Mouse (Mus musculus) stomach, embryonic 16.5 days (tissue): ENCODE data around the gene Flywch2. TPM values are rescaled to one million over a fixed set of nuclear protein-coding genes. Genes with fewer than 3 reads are reported as not detected.

Experiments used
- microRNA-seq: library from miRNA; unstranded; fragments of <30 nt; microRNA quantifications from one replicate; pipeline ENCODE4, GENCODE M21; 2016
- polyA plus RNA-seq: library from polyadenylated mRNA; unstranded; fragments of >200 nt; fragmentation: Nextera tagmentation; extraction: Ambion mirVana; gene quantifications from 2 replicates; pipeline ENCODE4 v1.2.1, GENCODE M21; 2015

Flywch2 gene
- polyA plus RNA-seq, 1 experiment from 2014 or later, result 19.8 TPM

Small RNAs within 50 kb of the gene (microRNA-seq; reads per million reads assigned to microRNA genes)
- not detected for gene Mir5125

Other genes starting within 250 kb of the Flywch2 start
- gene Zfp213, start 221.8 kb downstream of the Flywch2 start, polyA plus RNA-seq, result 15.1 and 17.2 TPM in 2 replicates
- gene Zfp13, start 186.6 kb downstream of the Flywch2 start, polyA plus RNA-seq, result 11.5 and 11.8 TPM in 2 replicates
- 0.15 TPM in 1 of 2 replicates, not detected in the other for gene Zscan10, start 185.2 kb downstream of the Flywch2 start, polyA plus RNA-seq
- gene Mmp25, start 140.8 kb downstream of the Flywch2 start, polyA plus RNA-seq, result 0.74 and 0.79 TPM in 2 replicates
- gene Bicdl2, start 125.6 kb downstream of the Flywch2 start, polyA plus RNA-seq, result 19.6 and 26.1 TPM in 2 replicates
- 93.1 and 112 TPM in 2 replicates for gene Hcfc1r1, start 112.5 kb downstream of the Flywch2 start, polyA plus RNA-seq
- 37.0 and 38.5 TPM in 2 replicates for gene Thoc6, start 112.2 kb downstream of the Flywch2 start, polyA plus RNA-seq
- gene Tnfrsf12a, start 108.6 kb downstream of the Flywch2 start, polyA plus RNA-seq, result 24.1 and 26.6 TPM in 2 replicates
- 69.6 and 70.6 TPM in 2 replicates for gene Cldn6, start 106.8 kb downstream of the Flywch2 start, polyA plus RNA-seq
- gene Cldn9, start 102.1 kb downstream of the Flywch2 start, polyA plus RNA-seq, result 1.3 and 2.2 TPM in 2 replicates
- gene 1520401A03Rik, start 63.3 kb downstream of the Flywch2 start, polyA plus RNA-seq, result 0.23 TPM in 1 of 2 replicates, not detected in the other
- 40.9 and 43.3 TPM in 2 replicates for gene Pkmyt1, start 59.7 kb downstream of the Flywch2 start, polyA plus RNA-seq
- gene Paqr4, start 45.2 kb downstream of the Flywch2 start, polyA plus RNA-seq, result 25.4 and 28.4 TPM in 2 replicates
- gene Kremen2, start 40.2 kb downstream of the Flywch2 start, polyA plus RNA-seq, result 0.45 and 0.67 TPM in 2 replicates
- 43.3 and 47.0 TPM in 2 replicates for gene Flywch1, start 14.5 kb downstream of the Flywch2 start, polyA plus RNA-seq
- gene Srrm2, start 4.5 kb upstream of the Flywch2 start, polyA plus RNA-seq, result 334 and 350 TPM in 2 replicates
- gene Elob, start 43.1 kb upstream of the Flywch2 start, polyA plus RNA-seq, result 906 and 920 TPM in 2 replicates
- gene Prss33, start 50.0 kb upstream of the Flywch2 start, polyA plus RNA-seq, result 0.21 TPM in 1 of 2 replicates, not detected in the other
- gene Prss32, start 57.8 kb upstream of the Flywch2 start, polyA plus RNA-seq, result 7.8 and 10.4 TPM in 2 replicates
- gene Prss41, start 58.1 kb upstream of the Flywch2 start, polyA plus RNA-seq, result 2.6 and 3.3 TPM in 2 replicates
- not detected in 2 replicates for gene Prss21, start 82.0 kb upstream of the Flywch2 start, polyA plus RNA-seq
- not detected in 2 replicates for gene Dcpp1, start 94.8 kb upstream of the Flywch2 start, polyA plus RNA-seq
- not detected in 2 replicates for gene Dcpp2, start 94.8 kb upstream of the Flywch2 start, polyA plus RNA-seq
- gene Dcpp3, start 131.4 kb upstream of the Flywch2 start, polyA plus RNA-seq, result not detected in 2 replicates
- gene Sbp, start 155.6 kb upstream of the Flywch2 start, polyA plus RNA-seq, result not detected in 2 replicates
- gene Sbpl, start 169.2 kb upstream of the Flywch2 start, polyA plus RNA-seq, result not detected in 2 replicates
- 0.18 and 0.21 TPM in 2 replicates for gene Prss30, start 194.5 kb upstream of the Flywch2 start, polyA plus RNA-seq
- gene Prss22, start 212.0 kb upstream of the Flywch2 start, polyA plus RNA-seq, result 4.2 and 6.7 TPM in 2 replicates